Mouse (Mus musculus): ENCODE measurements around the gene Os9.
"Not testable (repeated sequence)": the region's sequence is repeated elsewhere in the genome, so short reads cannot be mapped to it uniquely, and the experiment has no call there.

The Os9 gene

GRCm38 (mm10) chr10:127145303-127145702 lies 24.4 kb upstream of the Os9 start:
- DNase-seq (ENCODE audit: low spot score) = no peak

GRCm38 (mm10) chr10:127144536-127144935 lies 23.6 kb upstream of the Os9 start:
- DNase-seq (ENCODE audit: low spot score) = no peak

GRCm38 (mm10) chr10:127143228-127143627 lies 22.3 kb upstream of the Os9 start:
- DNase-seq (ENCODE audit: low spot score) = no peak

- no peak for DNase-seq (ENCODE audit: low spot score)
Measured at GRCm38 (mm10) chr10:127141500-127141899, 20.6 kb upstream of the Os9 start.

GRCm38 (mm10) chr10:127140971-127141370 lies 20.0 kb upstream of the Os9 start:
- DNase-seq (ENCODE audit: low spot score) = no peak

- DNase-seq (ENCODE audit: low spot score) = no peak
Measured at GRCm38 (mm10) chr10:127138328-127139141, 17.6 kb upstream of the Os9 start.

GRCm38 (mm10) chr10:127137896-127138295 lies 17.0 kb upstream of the Os9 start:
- DNase-seq (ENCODE audit: low spot score) = no peak

- no peak for DNase-seq (ENCODE audit: low spot score)
Measured at GRCm38 (mm10) chr10:127136510-127136909, 15.6 kb upstream of the Os9 start.

GRCm38 (mm10) chr10:127135118-127135836 lies 14.3 kb upstream of the Os9 start:
- no peak for DNase-seq (ENCODE audit: low spot score)

- not testable (repeated sequence) for DNase-seq (ENCODE audit: low spot score)
Measured at GRCm38 (mm10) chr10:127134394-127135035, 13.6 kb upstream of the Os9 start.

GRCm38 (mm10) chr10:127132469-127132868 lies 11.5 kb upstream of the Os9 start:
- DNase-seq (ENCODE audit: low spot score) = no peak

- DNase-seq (ENCODE audit: low spot score) = no peak
Measured at GRCm38 (mm10) chr10:127129431-127129830, 8.5 kb upstream of the Os9 start.

GRCm38 (mm10) chr10:127127711-127128279 lies 6.9 kb upstream of the Os9 start:
- no peak for DNase-seq (ENCODE audit: low spot score)

- no peak for DNase-seq (ENCODE audit: low spot score)
Measured at GRCm38 (mm10) chr10:127126579-127126978, 5.6 kb upstream of the Os9 start.

GRCm38 (mm10) chr10:127125210-127126001 lies 4.5 kb upstream of the Os9 start:
- peak; percentile 56 for DNase-seq (ENCODE audit: low spot score)

GRCm38 (mm10) chr10:127123436-127123805 lies 2.5 kb upstream of the Os9 start:
- DNase-seq (ENCODE audit: low spot score) = peak; percentile 82

- DNase-seq (ENCODE audit: low spot score) = peak; percentile 79
Measured at GRCm38 (mm10) chr10:127122784-127123435, 2.0 kb upstream of the Os9 start.

- no peak for DNase-seq (ENCODE audit: low spot score)
Measured at GRCm38 (mm10) chr10:127122018-127122417, 1.1 kb upstream of the Os9 start.

- no peak for DNase-seq (ENCODE audit: low spot score)
Measured at GRCm38 (mm10) chr10:127120301-127121065, 448 bp downstream of the Os9 start.

GRCm38 (mm10) chr10:127119229-127119628 lies 1.7 kb downstream of the Os9 start:
- DNase-seq (ENCODE audit: low spot score) = no peak

Measured in embryo, embryonic 10 days (tissue).